In genomic region chr6:30748358-30748910, GRCm38 (mm10) we compare ENCODE assay signal across 31 mouse cellular contexts. TPM values are rescaled to one million over a fixed set of nuclear protein-coding genes. Genes with fewer than 3 reads are reported as not detected.
DNase-seq lines count a peak whose midpoint lies in the region; ATAC-seq lines count a peak whose summit lies in the region.
"Had no signal": no experiment of that assay in that cellular context is flagged by ENCODE, and none has a peak within 500 bp of the region (broad histone marks: within the 10 kb centered on the region; RNA-seq: fewer than 3 reads in every experiment).

No protein-coding gene starts in this region.

- H3K4me3 ChIP-seq in forebrain, embryonic 13.5 days: no peak overlapping the region
- no peak overlapping the region for H3K4me3 ChIP-seq in forebrain, embryonic 12.5 days (replicated peaks)
- no peak overlapping the region for H3K4me3 ChIP-seq in limb, embryonic 15.5 days
- no peak overlapping the region for H3K4me3 ChIP-seq in limb, embryonic 10.5 days
- H3K4me3 ChIP-seq: gastrocnemius, adult 2 months; heart, adult 2 months; limb, embryonic 13.5 days; liver, embryonic 12.5 days; midbrain, embryonic 10.5 days; midbrain, embryonic 15.5 days; neural tube, embryonic 15.5 days had no signal

- H3K9me3 ChIP-seq in forebrain, embryonic 13.5 days (replicated peaks): no peaks in the 10 kb centered on the region
- H3K9me3 ChIP-seq in forebrain, embryonic 12.5 days: no peaks in the 10 kb centered on the region
- H3K9me3 ChIP-seq in limb, embryonic 15.5 days: no peaks in the 10 kb centered on the region
- H3K9me3 ChIP-seq in limb, embryonic 10.5 days (replicated peaks): no peaks in the 10 kb centered on the region
- H3K9me3 ChIP-seq: G1E; limb, embryonic 13.5 days; liver, embryonic 12.5 days; midbrain, embryonic 10.5 days; midbrain, embryonic 15.5 days; neural tube, embryonic 15.5 days had no signal

- no peak overlapping the region for H3K4me2 ChIP-seq in forebrain, embryonic 13.5 days
- no peak overlapping the region for H3K4me2 ChIP-seq in forebrain, embryonic 12.5 days
- no peak overlapping the region for H3K4me2 ChIP-seq in limb, embryonic 15.5 days
- H3K4me2 ChIP-seq: hindbrain, embryonic 14.5 days; limb, embryonic 13.5 days; liver, embryonic 12.5 days; midbrain, embryonic 15.5 days; neural tube, embryonic 15.5 days had no signal

- DNase-seq in heart, postnatal 4 days: peak; percentile 29
- no peak for DNase-seq in heart, postnatal 10 days
- DNase-seq in limb, embryonic 10.5 days (ENCODE audit: low spot score): no peak
- DNase-seq in brain, adult 2 months (ENCODE audit: low read depth, low spot score): peak; percentile 45
- no peak for DNase-seq in cerebellum, adult 8-10 months
- DNase-seq: adrenal gland, postnatal 10 days; cerebellum, adult 11-12 months; cerebellum, postnatal 10 days; gastrocnemius, adult 2 months; gastrocnemius, postnatal 36 days; heart, adult 2 months; heart, postnatal 36 days; kidney, adult 9 months; kidney, postnatal 10 days; liver, postnatal 0 days; lung, postnatal 14 days; retina, postnatal 1 day; spleen, adult 18-20 months; thymus, adult 2 months; thymus, postnatal 36 days had no signal

- peaks cover 15% of the 10 kb centered on the region; the same call in 1 of the 2 replicates for H3K4me1 ChIP-seq in forebrain, embryonic 13.5 days
- H3K4me1 ChIP-seq in forebrain, embryonic 12.5 days: no peaks in the 10 kb centered on the region
- 0 out of 2 replicates have a peak, but pooled peaks cover 7% of the 10 kb centered on the region for H3K4me1 ChIP-seq in limb, embryonic 15.5 days
- H3K4me1 ChIP-seq in limb, embryonic 10.5 days: 0 out of 2 replicates have a peak, but pooled peaks cover 2% of the 10 kb centered on the region
- H3K4me1 ChIP-seq: liver, embryonic 12.5 days; midbrain, embryonic 15.5 days; neural tube, embryonic 15.5 days had no signal

- H3K9ac ChIP-seq in forebrain, embryonic 13.5 days: no peak overlapping the region
- no peak overlapping the region for H3K9ac ChIP-seq in forebrain, embryonic 12.5 days
- H3K9ac ChIP-seq in limb, embryonic 15.5 days: no peak overlapping the region
- H3K9ac ChIP-seq: hindbrain, embryonic 14.5 days; limb, embryonic 13.5 days; liver, embryonic 12.5 days; liver, postnatal 0 days; midbrain, embryonic 15.5 days; neural tube, embryonic 15.5 days had no signal

- H3K36me3 ChIP-seq in forebrain, embryonic 13.5 days (ENCODE audit: poor library complexity, severe bottlenecking): peaks cover 68% of the 10 kb centered on the region
- H3K36me3 ChIP-seq in forebrain, embryonic 12.5 days (replicated peaks): peaks cover 65% of the 10 kb centered on the region
- peaks cover 51% of the 10 kb centered on the region for H3K36me3 ChIP-seq in limb, embryonic 15.5 days
- H3K36me3 ChIP-seq in limb, embryonic 10.5 days: peaks cover 73% of the 10 kb centered on the region

- H3K27me3 ChIP-seq in forebrain, embryonic 13.5 days: no peaks in the 10 kb centered on the region
- H3K27me3 ChIP-seq in forebrain, embryonic 12.5 days: no peaks in the 10 kb centered on the region
- H3K27me3 ChIP-seq in limb, embryonic 15.5 days: no peaks in the 10 kb centered on the region
- no peaks in the 10 kb centered on the region for H3K27me3 ChIP-seq in limb, embryonic 10.5 days (ENCODE audit: low read depth, poor library complexity, severe bottlenecking)
- H3K27me3 ChIP-seq: limb, embryonic 13.5 days; liver, embryonic 12.5 days; midbrain, embryonic 15.5 days; neural tube, embryonic 15.5 days had no signal

- intact Hi-C loops in heart, postnatal 10 days (cut with DNase I): no loop called here

- 73% methylated on average over 6 of the region's 6 CpGs for WGBS in forebrain, embryonic 13.5 days
- WGBS in forebrain, embryonic 12.5 days: 72% methylated on average over 6 of the region's 6 CpGs
- 59% methylated on average over 6 of the region's 6 CpGs for WGBS in limb, embryonic 15.5 days
- 80% methylated on average over 6 of the region's 6 CpGs for WGBS in limb, embryonic 10.5 days

- peak overlapping the region; percentile 48; the same call in 1 of the 2 replicates for H3K27ac ChIP-seq in forebrain, embryonic 13.5 days
- H3K27ac ChIP-seq in forebrain, embryonic 12.5 days: no peak overlapping the region
- peak overlapping the region; percentile 18; the same call in 1 of the 2 replicates for H3K27ac ChIP-seq in limb, embryonic 15.5 days
- H3K27ac ChIP-seq in limb, embryonic 10.5 days: no peak overlapping the region
- H3K27ac ChIP-seq: gastrocnemius, adult 2 months; heart, adult 2 months; hindbrain, embryonic 14.5 days; limb, embryonic 13.5 days; liver, embryonic 12.5 days; midbrain, embryonic 10.5 days; midbrain, embryonic 15.5 days; neural tube, embryonic 15.5 days had no signal

- ATAC-seq in forebrain, embryonic 13.5 days: no peak
- ATAC-seq in forebrain, embryonic 12.5 days (ENCODE audit: low FRiP score): no peak
- ATAC-seq in limb, embryonic 15.5 days (ENCODE audit: insufficient number of reproducible peaks, low FRiP score, low TSS enrichment, low read depth): no peak
- ATAC-seq: intestine, postnatal 0 days; liver, embryonic 12.5 days; liver, postnatal 0 days; midbrain, embryonic 15.5 days had no signal

RNA-seq across cellular contexts. Expression of gene Mest, which starts 25.1 kb away (rescaled TPM):
- 443 and 547 TPM in 2 replicates for polyA plus RNA-seq in forebrain, embryonic 13.5 days (2015; fragmentation: Nextera tagmentation; extraction: Ambion mirVana)
- 802 and 947 TPM in 2 replicates for polyA plus RNA-seq in forebrain, embryonic 12.5 days (2016; fragmentation: Nextera tagmentation; extraction: Ambion mirVana)
- total RNA-seq in heart, postnatal 4 days (2021): 100 to 1,000 TPM; 504 to 641 TPM
- 100 to 1,000 TPM; 192 to 215 TPM for total RNA-seq in heart, postnatal 10 days (2021)
- polyA plus RNA-seq in limb, embryonic 15.5 days (2015; fragmentation: Nextera tagmentation; extraction: Ambion mirVana): 1,721 and 1,971 TPM in 2 replicates
- 3,140 and 3,810 TPM in 2 replicates for polyA plus RNA-seq in limb, embryonic 10.5 days (2016; fragmentation: Nextera tagmentation; extraction: Ambion mirVana)

RNA-seq across cellular contexts. Expression of gene Cep41, which starts 54.9 kb away (rescaled TPM):
- 19.5 and 19.6 TPM in 2 replicates for polyA plus RNA-seq in forebrain, embryonic 13.5 days (2015; fragmentation: Nextera tagmentation; extraction: Ambion mirVana)
- polyA plus RNA-seq in forebrain, embryonic 12.5 days (2016; fragmentation: Nextera tagmentation; extraction: Ambion mirVana): 23.3 and 25.1 TPM in 2 replicates
- 1 to 10 TPM; 4.2 to 8.0 TPM for total RNA-seq in heart, postnatal 4 days (2021)
- 1 to 10 TPM; 2.3 to 4.1 TPM for total RNA-seq in heart, postnatal 10 days (2021)
- polyA plus RNA-seq in limb, embryonic 15.5 days (2015; fragmentation: Nextera tagmentation; extraction: Ambion mirVana): 28.6 and 46.4 TPM in 2 replicates
- polyA plus RNA-seq in limb, embryonic 10.5 days (2016; fragmentation: Nextera tagmentation; extraction: Ambion mirVana): 28.8 and 33.1 TPM in 2 replicates

Comparison
In these comparisons a context has a peak if more than half of its experiments do, and no peak if none do; other contexts are left out.
1. H3K27ac ChIP-seq: peak in forebrain, embryonic 13.5 days (single experiment) and limb, embryonic 15.5 days (single experiment); none in forebrain, embryonic 12.5 days (single experiment) and limb, embryonic 10.5 days (single experiment).
2. DNase-seq: peak in heart, postnatal 4 days (single experiment) and brain, adult 2 months (single experiment); none in heart, postnatal 10 days (0 of 2), limb, embryonic 10.5 days (single experiment) and cerebellum, adult 8-10 months (single experiment).